Mouse (Mus musculus): ENCODE measurements around the gene Atp6v1g3. TPM values are rescaled to one million over a fixed set of nuclear protein-coding genes. Genes with fewer than 3 reads are reported as not detected.

Atp6v1g3 gene
- polyA plus RNA-seq, 1 experiment = not detected

DNA sequence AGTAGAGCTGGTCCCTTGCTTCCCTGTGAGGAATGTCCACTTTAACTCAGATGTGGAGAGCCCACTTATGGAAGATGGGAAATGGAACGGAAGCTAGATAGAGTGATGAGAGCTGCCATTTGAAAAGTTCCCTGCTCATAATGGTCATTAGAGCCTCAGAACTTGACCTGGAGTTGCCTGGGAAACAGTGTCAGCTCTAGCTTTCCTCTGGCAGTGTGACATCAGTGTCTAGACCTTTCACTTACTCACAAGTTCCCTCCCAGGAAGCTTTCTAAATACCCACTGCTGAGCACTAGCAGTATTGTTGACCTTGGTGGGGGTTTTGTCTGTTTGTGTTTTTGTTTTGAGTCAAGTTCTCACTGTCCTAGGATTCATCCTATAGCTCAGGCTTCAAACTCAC is 15.2 kb downstream of the Atp6v1g3 start:
- DNase-seq (ENCODE audit: extremely low spot score in 1 of 2, low spot score in 1 of 2) = no peak

DNA sequence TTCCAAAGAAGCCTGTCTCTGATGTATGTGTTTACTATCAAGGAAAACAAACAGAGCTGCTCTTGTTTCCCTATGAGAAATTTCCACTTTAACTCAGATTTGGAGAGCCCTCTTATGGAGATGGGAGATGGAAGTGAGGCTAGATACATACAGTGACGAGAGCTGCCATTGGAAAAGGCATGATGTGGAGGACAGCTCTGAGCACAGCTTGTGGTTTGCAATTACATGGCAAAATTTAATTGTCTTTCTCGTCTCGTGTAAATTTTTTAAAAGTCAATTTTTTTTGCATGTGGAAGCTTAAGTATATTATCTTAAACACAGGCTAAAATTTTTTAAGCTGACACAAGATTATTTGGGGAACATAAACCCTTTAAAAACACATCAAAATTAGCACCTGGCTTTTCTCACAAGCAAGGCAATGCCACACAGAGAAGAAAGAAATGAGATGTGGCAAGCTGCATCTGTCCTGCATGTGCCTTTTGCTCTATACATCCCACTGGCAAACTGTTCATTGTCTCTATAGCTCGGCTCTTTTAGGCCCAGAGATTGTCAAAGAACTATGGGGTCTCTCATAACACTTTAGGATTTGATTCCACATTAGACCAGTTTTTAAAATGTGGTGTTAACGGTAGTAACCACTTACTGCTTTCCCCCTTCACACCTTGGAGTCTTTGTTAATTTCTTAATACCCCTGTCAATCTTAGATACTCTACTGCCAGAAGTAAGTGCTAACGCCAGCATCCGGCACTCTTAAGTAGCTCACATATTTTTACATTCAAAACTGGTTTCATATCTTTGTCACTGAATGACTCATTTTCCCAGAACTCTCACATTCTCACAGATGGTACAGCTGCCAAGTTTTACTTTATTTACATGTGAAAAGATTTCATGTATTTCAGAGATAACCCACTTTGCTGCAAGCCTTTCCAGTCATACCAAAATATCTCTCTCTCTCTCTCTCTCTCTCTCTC is 16.2 kb downstream of the Atp6v1g3 start:
- DNase-seq (ENCODE audit: extremely low spot score in 1 of 2, low spot score in 1 of 2) = peak; percentile 27 to 82

DNA sequence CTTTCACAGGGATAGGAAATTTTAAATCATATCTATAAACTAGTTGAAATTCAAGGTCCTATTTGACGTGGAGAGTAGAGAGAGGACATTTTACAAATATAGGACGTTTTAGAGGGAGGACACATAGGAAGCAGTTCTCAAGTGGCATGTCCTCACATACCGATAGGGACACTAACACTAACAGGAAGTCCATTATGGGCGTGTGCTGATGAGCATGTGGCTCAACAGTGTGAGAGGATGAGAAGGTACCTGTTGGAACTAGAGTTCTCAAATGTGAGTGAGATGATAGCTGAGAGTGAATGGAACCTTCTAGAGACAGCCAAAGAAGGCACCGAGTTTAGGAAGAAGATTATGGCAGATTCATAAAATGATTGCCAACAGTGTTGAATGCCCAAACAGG is 17.9 kb downstream of the Atp6v1g3 start:
- no peak for DNase-seq (ENCODE audit: extremely low spot score in 1 of 2, low spot score in 1 of 2)

DNA sequence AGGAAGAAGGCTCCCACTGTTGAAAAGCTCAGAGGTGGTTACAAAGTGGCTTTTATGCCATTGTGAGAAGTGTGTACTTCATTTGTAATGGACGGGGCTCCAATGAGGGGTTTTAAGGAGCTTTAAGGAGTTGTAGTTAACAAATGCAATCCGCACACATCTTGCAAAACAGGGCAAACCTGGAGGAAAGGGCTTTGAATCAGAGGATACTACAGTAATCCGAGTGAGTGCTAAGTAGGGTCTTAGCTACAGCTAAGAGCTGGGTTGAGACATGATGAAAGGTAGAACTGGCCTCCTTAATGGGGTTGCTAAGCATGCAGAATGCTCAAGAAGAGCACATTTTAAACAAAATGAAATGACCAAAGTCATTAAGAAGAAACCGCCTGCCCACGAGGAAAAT is 20.9 kb downstream of the Atp6v1g3 start:
- DNase-seq (ENCODE audit: extremely low spot score in 1 of 2, low spot score in 1 of 2) = no peak

- no peak for DNase-seq (ENCODE audit: extremely low spot score in 1 of 2, low spot score in 1 of 2)
These were observed 24.6 kb downstream of the Atp6v1g3 start for GRCm38 (mm10) chr1:138298156-138298555.

GRCm38 (mm10) chr1:138299576-138299975 is 26.0 kb downstream of the Atp6v1g3 start:
- DNase-seq (ENCODE audit: extremely low spot score in 1 of 2, low spot score in 1 of 2) = no peak

DNA sequence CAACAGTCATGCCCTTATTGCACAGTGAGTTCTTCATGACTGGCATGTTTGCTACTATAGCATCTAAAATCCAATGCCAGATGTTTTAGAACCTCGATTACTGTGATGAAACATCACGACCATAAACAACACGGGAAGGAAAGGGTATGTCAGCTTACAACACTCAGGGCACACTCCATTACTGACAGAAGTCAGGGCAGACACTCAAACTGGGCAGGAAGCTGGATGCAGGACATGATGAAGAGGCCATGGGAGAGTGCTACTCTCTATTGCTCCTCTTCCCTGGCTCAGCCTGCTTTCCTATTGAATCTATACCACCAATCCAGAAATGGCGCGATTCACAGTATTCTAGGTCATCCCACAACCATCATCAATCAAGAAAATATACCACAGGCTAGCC is 28.4 kb downstream of the Atp6v1g3 start:
- DNase-seq (ENCODE audit: extremely low spot score in 1 of 2, low spot score in 1 of 2) = no peak

GRCm38 (mm10) chr1:138302756-138303155 is 29.2 kb downstream of the Atp6v1g3 start:
- no peak for DNase-seq (ENCODE audit: extremely low spot score in 1 of 2, low spot score in 1 of 2)

DNA sequence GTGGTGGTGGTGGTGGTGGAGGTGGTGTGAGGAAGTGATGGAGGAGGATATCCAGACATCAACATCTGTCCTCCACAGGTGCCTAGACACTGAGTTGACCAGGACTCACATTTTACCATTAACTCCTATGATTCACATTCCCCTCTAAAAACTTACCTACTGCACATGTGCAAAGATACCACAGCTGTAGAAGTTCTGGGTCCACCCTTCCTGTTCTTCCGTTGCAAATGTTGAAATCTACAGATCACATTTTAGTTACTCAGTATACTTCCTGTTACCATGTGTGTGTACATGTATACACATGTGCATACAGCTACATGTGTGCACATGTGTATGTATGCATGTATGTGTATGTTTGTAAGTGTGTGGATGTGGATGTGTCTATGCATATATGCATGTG is 29.8 kb downstream of the Atp6v1g3 start:
- DNase-seq (ENCODE audit: extremely low spot score in 1 of 2, low spot score in 1 of 2) = no peak

- no peak for DNase-seq (ENCODE audit: extremely low spot score in 1 of 2, low spot score in 1 of 2)
These were observed 30.8 kb downstream of the Atp6v1g3 start for GRCm38 (mm10) chr1:138304141-138304915.

DNA sequence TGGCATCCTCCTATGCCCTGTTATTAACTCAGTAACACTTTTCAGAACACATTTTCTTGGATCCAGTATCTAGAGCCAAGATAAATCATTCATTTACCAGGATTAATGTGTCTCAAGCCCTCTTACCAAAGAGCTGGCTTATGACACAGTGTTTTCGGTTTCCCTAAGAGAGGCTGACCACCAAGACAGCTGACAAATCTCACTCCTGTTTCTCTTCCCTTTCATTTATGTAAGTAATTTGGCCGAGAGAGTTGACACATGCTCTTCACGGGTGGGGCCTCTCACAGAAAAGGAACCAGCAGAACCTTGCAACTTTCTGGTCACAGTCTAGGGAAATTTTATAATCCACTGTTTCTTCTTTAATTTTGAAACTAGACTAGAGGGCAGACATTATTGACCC is 49.1 kb downstream of the Atp6v1g3 start:
- no peak for DNase-seq (ENCODE audit: extremely low spot score in 1 of 2, low spot score in 1 of 2)

GRCm38 (mm10) chr1:138323076-138323630 is 49.6 kb downstream of the Atp6v1g3 start:
- DNase-seq (ENCODE audit: extremely low spot score in 1 of 2, low spot score in 1 of 2) = no peak

DNA sequence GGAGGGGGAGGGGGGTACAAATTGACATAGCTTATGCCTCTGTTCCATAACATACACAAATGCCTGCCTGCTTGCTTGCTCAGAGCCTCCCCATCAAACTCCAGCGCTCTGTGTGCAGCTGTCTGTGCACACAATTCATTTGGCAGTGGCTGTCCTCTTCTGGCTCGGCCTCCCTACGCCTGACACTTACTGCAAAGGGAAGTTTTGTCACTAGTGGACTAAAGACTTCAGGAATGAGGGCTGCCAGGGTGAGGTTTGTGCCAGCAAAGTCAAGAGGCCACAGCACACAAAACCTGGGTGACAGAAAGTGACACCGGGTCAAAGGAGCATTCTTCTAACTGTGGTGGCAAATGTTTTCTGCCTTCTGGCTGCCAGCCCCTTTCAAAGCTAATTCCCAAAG is 52.6 kb downstream of the Atp6v1g3 start:
- no peak for DNase-seq (ENCODE audit: extremely low spot score in 1 of 2, low spot score in 1 of 2)

DNA sequence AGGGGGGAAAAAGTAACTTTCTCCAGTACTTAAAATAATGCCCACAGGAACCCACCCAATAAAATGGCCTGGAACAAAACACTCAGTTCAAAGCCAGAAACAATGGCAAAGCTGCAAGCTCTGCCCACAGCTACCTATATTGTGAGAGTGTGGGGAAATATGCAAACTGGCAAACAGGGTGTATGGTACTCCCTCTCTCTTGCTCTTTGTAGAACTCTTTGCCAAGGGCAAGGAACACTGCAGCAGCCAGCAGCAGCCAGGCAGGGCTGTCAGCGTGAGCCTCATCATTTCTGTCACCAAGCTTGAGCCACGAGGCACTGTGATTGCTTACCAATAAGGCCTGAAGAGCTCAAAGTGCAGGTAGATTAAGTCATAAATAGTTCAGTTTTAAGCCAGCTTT is 53.0 kb downstream of the Atp6v1g3 start:
- no peak for DNase-seq (ENCODE audit: extremely low spot score in 1 of 2, low spot score in 1 of 2)

DNA sequence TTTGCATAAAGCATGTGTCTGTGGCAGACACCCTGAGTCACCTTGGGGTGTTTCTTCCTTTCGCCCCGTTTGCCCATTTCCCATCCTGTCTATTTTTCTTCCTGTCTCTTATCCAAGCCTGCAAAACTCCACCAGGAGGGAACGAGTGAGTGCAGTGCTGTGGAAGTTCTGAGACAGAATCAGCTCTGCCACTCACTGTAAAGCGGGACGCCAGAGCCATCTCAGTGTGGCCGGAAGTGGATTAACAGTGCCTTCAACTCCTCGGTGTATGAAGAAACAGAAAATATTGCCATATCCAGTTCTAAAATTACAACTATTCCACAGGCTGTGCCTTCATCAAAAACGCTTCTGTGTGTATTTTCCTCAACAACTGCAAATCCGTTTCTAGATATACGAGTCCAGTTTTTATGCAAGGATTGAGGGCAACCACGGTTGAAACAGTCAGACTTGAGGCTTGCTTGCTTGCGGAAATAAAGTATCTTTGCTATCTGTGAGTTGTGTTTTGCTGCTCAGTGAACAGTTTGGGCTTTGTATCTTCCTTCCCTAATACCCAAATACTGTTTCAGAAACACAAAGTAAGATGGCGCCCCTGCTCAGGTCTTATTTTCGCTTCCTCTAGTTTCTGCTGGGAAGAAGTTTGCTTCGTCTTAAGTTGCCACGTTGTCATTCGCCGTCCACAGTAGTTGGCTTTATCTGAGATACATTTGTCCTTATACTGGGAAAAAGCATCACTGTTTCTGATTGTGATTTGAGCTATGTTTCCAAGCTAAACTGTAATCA is 54.1 kb downstream of the Atp6v1g3 start:
- no peak for DNase-seq (ENCODE audit: extremely low spot score in 1 of 2, low spot score in 1 of 2)

DNA sequence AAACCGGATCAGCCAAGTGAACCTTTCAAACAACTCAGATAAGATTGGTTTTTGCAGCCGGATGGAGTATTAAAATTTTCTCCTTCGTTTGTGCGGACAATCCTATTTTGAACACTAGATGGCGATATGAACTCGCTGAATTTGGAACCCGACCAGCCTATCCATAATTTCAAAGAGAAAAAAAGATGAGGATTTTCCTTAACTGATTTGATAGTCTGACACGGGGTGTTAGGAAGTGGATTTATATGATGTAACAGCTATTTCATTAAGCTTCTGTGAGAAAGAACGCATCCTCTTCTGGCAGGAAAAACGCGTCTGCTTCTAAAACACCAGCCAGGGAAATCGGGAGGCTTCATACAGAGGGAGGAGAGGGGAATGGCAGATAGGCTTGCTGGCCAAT is 54.8 kb downstream of the Atp6v1g3 start:
- DNase-seq (ENCODE audit: extremely low spot score in 1 of 2, low spot score in 1 of 2) = peak in 1 of 2 experiments; percentile 80

GRCm38 (mm10) chr1:138330556-138330955 is 57.0 kb downstream of the Atp6v1g3 start:
- DNase-seq (ENCODE audit: extremely low spot score in 1 of 2, low spot score in 1 of 2) = no peak

GRCm38 (mm10) chr1:138331596-138331995 is 58.1 kb downstream of the Atp6v1g3 start:
- DNase-seq (ENCODE audit: extremely low spot score in 1 of 2, low spot score in 1 of 2) = no peak

GRCm38 (mm10) chr1:138334701-138335100 is 61.2 kb downstream of the Atp6v1g3 start:
- peak in 1 of 2 experiments; percentile 63 for DNase-seq (ENCODE audit: extremely low spot score in 1 of 2, low spot score in 1 of 2)

DNA sequence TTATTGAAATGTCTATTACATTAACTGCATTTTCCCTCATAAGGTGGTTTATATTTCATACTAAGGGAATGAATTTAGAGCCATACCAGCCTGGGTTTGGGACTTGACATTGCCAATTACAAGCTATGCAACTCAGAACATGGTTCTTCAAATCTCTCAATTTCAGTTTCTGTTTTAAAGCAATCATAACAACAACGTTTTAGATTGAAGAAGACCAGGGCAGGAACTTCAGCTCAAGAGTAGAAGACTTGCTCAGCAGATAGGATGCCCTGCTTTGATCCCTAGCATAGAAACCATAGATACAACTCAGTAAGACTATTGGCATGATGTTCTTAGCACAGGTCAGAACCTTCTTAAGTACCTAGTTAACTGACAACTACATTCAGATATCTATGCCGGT is 63.9 kb downstream of the Atp6v1g3 start:
- DNase-seq (ENCODE audit: extremely low spot score in 1 of 2, low spot score in 1 of 2) = no peak
